Mouse (Mus musculus): Measurements from ENCODE around the gene Ergic1. TPM values are rescaled to one million over a fixed set of nuclear protein-coding genes. Genes with fewer than 3 reads are reported as not detected.

The Ergic1 gene
- polyA plus RNA-seq, 1 experiment from 2014 or later = 39.0 TPM

- H3K27ac ChIP-seq (ENCODE audit: low read length) = no peak overlapping the region
- H3K36me3 ChIP-seq (ENCODE audit: control insufficient read depth, insufficient read depth) = peaks cover 6% of the 10 kb centered on the region; the same call in 1 of the 2 replicates
- H3K4me1 ChIP-seq (ENCODE audit: control insufficient read depth, low read depth, low read length) = no peaks in the 10 kb centered on the region
- no peak for ATAC-seq (ENCODE audit: low read depth)
- no peaks in the 10 kb centered on the region for H3K27me3 ChIP-seq (ENCODE audit: control insufficient read depth, insufficient read depth, low read depth, low read length)
- H3K9me3 ChIP-seq (replicated peaks; ENCODE audit: control insufficient read depth, low read length) = no peaks in the 10 kb centered on the region
- no peak overlapping the region for H3K9ac ChIP-seq (ENCODE audit: low read depth, low read length)
- H3K4me3 ChIP-seq (ENCODE audit: low read depth, low read length) = no peak overlapping the region
- 73% methylated on average over 3 of the region's 3 CpGs for WGBS (ENCODE audit: insufficient replicate concordance)
- H3K4me2 ChIP-seq (ENCODE audit: low read depth, low read length) = no peak overlapping the region
Measured at GRCm38 (mm10) chr17:26628936-26629335, 67.6 kb downstream of the Ergic1 start.

DNA sequence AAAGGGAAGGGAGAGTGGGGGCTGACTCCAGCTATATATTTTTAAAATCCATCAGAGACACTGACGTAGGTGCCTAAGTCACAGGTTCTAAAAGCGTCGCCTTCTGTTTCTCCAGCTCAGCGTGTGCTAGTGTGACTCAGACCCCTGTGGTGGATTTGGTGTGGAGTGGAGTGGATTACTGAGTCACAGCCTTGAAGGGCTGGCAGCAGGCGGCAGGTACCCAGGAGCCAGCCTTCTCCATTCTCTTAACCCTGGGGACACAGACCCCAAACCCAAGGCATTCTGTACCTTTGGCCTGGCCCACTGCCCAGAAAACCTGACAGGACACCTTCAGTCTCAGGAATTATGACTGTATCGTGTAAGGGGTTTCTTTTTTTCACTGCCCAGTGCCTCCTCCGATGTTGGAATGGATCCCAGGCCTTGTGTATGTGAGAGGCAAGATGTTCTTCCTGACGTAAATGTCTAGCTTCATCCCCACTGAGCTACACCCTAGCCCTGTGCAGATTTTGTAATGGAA lies 70.6 kb downstream of the Ergic1 start:
- H3K9me3 ChIP-seq (replicated peaks; ENCODE audit: control insufficient read depth, low read length) = no peaks in the 10 kb centered on the region
- H3K36me3 ChIP-seq (ENCODE audit: control insufficient read depth, insufficient read depth) = peaks cover 6% of the 10 kb centered on the region; the same call in 1 of the 2 replicates
- H3K9ac ChIP-seq (ENCODE audit: low read depth, low read length) = no peak overlapping the region
- H3K4me3 ChIP-seq (ENCODE audit: low read depth, low read length) = no peak overlapping the region
- 81% methylated on average over 8 of the region's 8 CpGs for WGBS (ENCODE audit: insufficient replicate concordance)
- no peak for ATAC-seq (ENCODE audit: low read depth)
- no peak overlapping the region for H3K27ac ChIP-seq (ENCODE audit: low read length)
- H3K4me1 ChIP-seq (ENCODE audit: control insufficient read depth, low read depth, low read length) = no peaks in the 10 kb centered on the region; the same call in 1 of the 2 replicates
- H3K4me2 ChIP-seq (ENCODE audit: low read depth, low read length) = no peak overlapping the region
- no peaks in the 10 kb centered on the region for H3K27me3 ChIP-seq (ENCODE audit: control insufficient read depth, insufficient read depth, low read depth, low read length)

- WGBS (ENCODE audit: insufficient replicate concordance) = 78% methylated on average over 9 of the region's 9 CpGs
- Histone ChIP-seq H3K27ac (ENCODE audit: low read length) (no peak overlapping the region), H3K4me2 (ENCODE audit: low read depth, low read length) (no peak overlapping the region), H3K4me1 (ENCODE audit: control insufficient read depth, low read depth, low read length) (peaks cover under 1% of the 10 kb centered on the region; the same call in 1 of the 2 replicates), H3K27me3 (ENCODE audit: control insufficient read depth, insufficient read depth, low read depth, low read length) (no peaks in the 10 kb centered on the region), H3K36me3 (ENCODE audit: control insufficient read depth, insufficient read depth) (peaks cover 6% of the 10 kb centered on the region; the same call in 1 of the 2 replicates), H3K9me3 (replicated peaks; ENCODE audit: control insufficient read depth, low read length) (no peaks in the 10 kb centered on the region), H3K9ac (ENCODE audit: low read depth, low read length) (no peak overlapping the region), H3K4me3 (ENCODE audit: low read depth, low read length) (no peak overlapping the region)
- ATAC-seq (ENCODE audit: low read depth) = no peak
Measured at GRCm38 (mm10) chr17:26633186-26633585, 71.9 kb downstream of the Ergic1 start.

- Histone ChIP-seq H3K4me2 (ENCODE audit: low read depth, low read length) (no peak overlapping the region), H3K9me3 (replicated peaks; ENCODE audit: control insufficient read depth, low read length) (no peaks in the 10 kb centered on the region), H3K4me3 (ENCODE audit: low read depth, low read length) (no peak overlapping the region), H3K9ac (ENCODE audit: low read depth, low read length) (no peak overlapping the region), H3K36me3 (ENCODE audit: control insufficient read depth, insufficient read depth) (peaks cover 6% of the 10 kb centered on the region; the same call in 1 of the 2 replicates), H3K27me3 (ENCODE audit: control insufficient read depth, insufficient read depth, low read depth, low read length) (no peaks in the 10 kb centered on the region), H3K27ac (ENCODE audit: low read length) (no peak overlapping the region), H3K4me1 (ENCODE audit: control insufficient read depth, low read depth, low read length) (peaks cover 4% of the 10 kb centered on the region; the same call in 1 of the 2 replicates)
- 85% methylated on average over 9 of the region's 9 CpGs for WGBS (ENCODE audit: insufficient replicate concordance)
- ATAC-seq (ENCODE audit: low read depth) = no peak
Measured at GRCm38 (mm10) chr17:26633926-26634325, 72.6 kb downstream of the Ergic1 start.

- H3K9me3 ChIP-seq (replicated peaks; ENCODE audit: control insufficient read depth, low read length) = no peaks in the 10 kb centered on the region
- H3K36me3 ChIP-seq (ENCODE audit: control insufficient read depth, insufficient read depth) = peaks cover 6% of the 10 kb centered on the region; the same call in 1 of the 2 replicates
- H3K4me1 ChIP-seq (ENCODE audit: control insufficient read depth, low read depth, low read length) = peaks cover 4% of the 10 kb centered on the region; the same call in 1 of the 2 replicates
- H3K27ac ChIP-seq (ENCODE audit: low read length) = no peak overlapping the region
- no peak for ATAC-seq (ENCODE audit: low read depth)
- no peak overlapping the region for H3K4me2 ChIP-seq (ENCODE audit: low read depth, low read length)
- H3K27me3 ChIP-seq (ENCODE audit: control insufficient read depth, insufficient read depth, low read depth, low read length) = no peaks in the 10 kb centered on the region
- 74% methylated on average over 7 of the region's 7 CpGs for WGBS (ENCODE audit: insufficient replicate concordance)
- H3K4me3 ChIP-seq (ENCODE audit: low read depth, low read length) = no peak overlapping the region
- no peak overlapping the region for H3K9ac ChIP-seq (ENCODE audit: low read depth, low read length)
Measured at GRCm38 (mm10) chr17:26634539-26634938, 73.2 kb downstream of the Ergic1 start.

DNA sequence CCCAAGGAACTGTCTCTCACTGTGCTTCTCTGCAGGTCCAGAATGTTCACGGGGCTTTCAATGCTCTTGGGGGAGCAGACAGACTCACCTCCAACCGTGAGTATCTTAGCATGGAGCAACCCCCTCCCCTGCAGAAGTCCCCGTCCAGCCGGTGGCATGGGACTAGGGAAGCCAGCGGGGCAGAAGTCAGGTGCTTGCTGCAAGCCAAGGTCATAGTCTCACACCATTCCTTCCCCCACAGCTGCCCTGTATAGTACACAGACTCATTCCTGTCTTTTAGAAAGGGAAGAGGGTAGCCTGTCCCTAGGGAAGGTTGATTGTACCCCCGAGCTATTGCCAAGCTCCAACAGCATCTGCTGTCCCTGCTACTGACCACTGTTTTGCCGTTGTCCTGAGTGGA lies 74.7 kb downstream of the Ergic1 start:
- Histone ChIP-seq H3K4me3 (ENCODE audit: low read depth, low read length) (no peak overlapping the region), H3K9ac (ENCODE audit: low read depth, low read length) (no peak overlapping the region), H3K36me3 (ENCODE audit: control insufficient read depth, insufficient read depth) (peaks cover 5% of the 10 kb centered on the region; the same call in 1 of the 2 replicates), H3K4me2 (ENCODE audit: low read depth, low read length) (no peak overlapping the region), H3K9me3 (replicated peaks; ENCODE audit: control insufficient read depth, low read length) (no peaks in the 10 kb centered on the region), H3K27me3 (ENCODE audit: control insufficient read depth, insufficient read depth, low read depth, low read length) (no peaks in the 10 kb centered on the region), H3K27ac (ENCODE audit: low read length) (no peak overlapping the region), H3K4me1 (ENCODE audit: control insufficient read depth, low read depth, low read length) (peaks cover 4% of the 10 kb centered on the region; the same call in 1 of the 2 replicates)
- 62% methylated on average over 7 of the region's 7 CpGs for WGBS (ENCODE audit: insufficient replicate concordance)
- peak; percentile 17; the same call in 1 of the 2 replicates for ATAC-seq (ENCODE audit: low read depth)

GRCm38 (mm10) chr17:26637851-26638250 lies 76.6 kb downstream of the Ergic1 start:
- no peaks in the 10 kb centered on the region for H3K27me3 ChIP-seq (ENCODE audit: control insufficient read depth, insufficient read depth, low read depth, low read length)
- ATAC-seq (ENCODE audit: low read depth) = peak; percentile 81

GRCm38 (mm10) chr17:26638655-26639054 lies 77.4 kb downstream of the Ergic1 start:
- H3K9me3 ChIP-seq (replicated peaks; ENCODE audit: control insufficient read depth, low read length) = no peaks in the 10 kb centered on the region
- H3K27me3 ChIP-seq (ENCODE audit: control insufficient read depth, insufficient read depth, low read depth, low read length) = no peaks in the 10 kb centered on the region
- peaks cover 5% of the 10 kb centered on the region; the same call in 1 of the 2 replicates for H3K36me3 ChIP-seq (ENCODE audit: control insufficient read depth, insufficient read depth)
- 20% methylated on average over 7 of the region's 7 CpGs for WGBS (ENCODE audit: insufficient replicate concordance)
- ATAC-seq (ENCODE audit: low read depth) = peak; percentile 53
- H3K9ac ChIP-seq (ENCODE audit: low read depth, low read length) = no peak overlapping the region
- no peak overlapping the region for H3K4me3 ChIP-seq (ENCODE audit: low read depth, low read length)
- no peak overlapping the region for H3K4me2 ChIP-seq (ENCODE audit: low read depth, low read length)
- H3K4me1 ChIP-seq (ENCODE audit: control insufficient read depth, low read depth, low read length) = peaks cover 4% of the 10 kb centered on the region; the same call in 1 of the 2 replicates
- H3K27ac ChIP-seq (ENCODE audit: low read length) = 0 out of 2 replicates have a peak overlapping the region, but pooled peaks have one; percentile 24

More at GRCm38 (mm10) chr17:26637851-26638250, 76.6 kb downstream of the Ergic1 start:
- H3K27ac ChIP-seq (ENCODE audit: low read length) = 0 out of 2 replicates have a peak overlapping the region, but pooled peaks have one; percentile 24
- H3K4me1 ChIP-seq (ENCODE audit: control insufficient read depth, low read depth, low read length) = peaks cover 4% of the 10 kb centered on the region; the same call in 1 of the 2 replicates
- H3K36me3 ChIP-seq (ENCODE audit: control insufficient read depth, insufficient read depth) = peaks cover 5% of the 10 kb centered on the region; the same call in 1 of the 2 replicates
- no peak overlapping the region for H3K4me3 ChIP-seq (ENCODE audit: low read depth, low read length)
- no peak overlapping the region for H3K9ac ChIP-seq (ENCODE audit: low read depth, low read length)
- H3K9me3 ChIP-seq (replicated peaks; ENCODE audit: control insufficient read depth, low read length) = no peaks in the 10 kb centered on the region
- no peak overlapping the region for H3K4me2 ChIP-seq (ENCODE audit: low read depth, low read length)
- 63% methylated on average over 4 of the region's 4 CpGs for WGBS (ENCODE audit: insufficient replicate concordance)

DNA sequence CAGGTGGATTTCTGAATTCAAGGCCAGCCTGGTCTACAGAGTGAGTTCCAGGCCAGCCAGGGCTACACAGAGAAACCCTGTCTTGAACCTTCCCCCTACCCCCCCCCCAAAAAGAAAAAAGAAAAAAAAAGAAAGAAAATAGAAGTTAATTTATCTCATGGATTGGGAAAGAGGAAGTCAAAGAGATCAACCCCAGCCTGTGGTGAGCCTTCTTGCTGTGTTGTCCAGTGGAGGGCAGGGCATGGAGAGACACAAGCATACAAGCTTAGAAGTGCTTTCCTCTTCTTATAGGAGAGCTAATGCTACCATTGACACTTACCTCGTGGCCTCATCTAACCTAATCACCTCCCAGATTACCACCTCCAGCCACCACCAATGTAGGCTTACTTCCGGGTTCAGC lies 78.5 kb downstream of the Ergic1 start:
- ATAC-seq (ENCODE audit: low read depth) = no peak
- H3K9me3 ChIP-seq (replicated peaks; ENCODE audit: control insufficient read depth, low read length) = no peaks in the 10 kb centered on the region
- peaks cover 5% of the 10 kb centered on the region; the same call in 1 of the 2 replicates for H3K36me3 ChIP-seq (ENCODE audit: control insufficient read depth, insufficient read depth)
- H3K4me3 ChIP-seq (ENCODE audit: low read depth, low read length) = no peak overlapping the region
- whole genome bisulfite sequencing (ENCODE audit: insufficient replicate concordance) = 59% methylated on average over 2 of the region's 2 CpGs
- H3K4me2 ChIP-seq (ENCODE audit: low read depth, low read length) = no peak overlapping the region
- peaks cover 4% of the 10 kb centered on the region; the same call in 1 of the 2 replicates for H3K4me1 ChIP-seq (ENCODE audit: control insufficient read depth, low read depth, low read length)
- H3K27me3 ChIP-seq (ENCODE audit: control insufficient read depth, insufficient read depth, low read depth, low read length) = no peaks in the 10 kb centered on the region
- H3K27ac ChIP-seq (ENCODE audit: low read length) = no peak overlapping the region
- H3K9ac ChIP-seq (ENCODE audit: low read depth, low read length) = no peak overlapping the region

All from liver, embryonic 16.5 days (tissue).